Mouse (Mus musculus) Patski (cell line): ENCODE measurements around the gene Mfsd12. TPM values are rescaled to one million over a fixed set of nuclear protein-coding genes. Genes with fewer than 3 reads are reported as not detected.

Experiments used
- ATAC-seq: fragments of 100-300 bp; one replicate; pipeline ENCODE4 v1.8.0; 2021
- CTCF ChIA-PET: fragments of 350-600 bp; sonication (Branson Sonifier 250); formaldehyde crosslinking; loops from one replicate; lab custom pipeline; 2022; ENCODE audit warnings: inconsistent platforms; lab: Charles Lee
- POLR2A ChIA-PET: fragments of 350-600 bp; sonication (Branson Sonifier 250); formaldehyde crosslinking; loops from one replicate; lab custom pipeline; 2022; ENCODE audit warnings: antibody characterized with exemption, inconsistent platforms; lab: Charles Lee
- DNase-seq: peaks from one replicate; pipeline ENCODE4 v3.0.0-alpha.2; 2011; ENCODE audit warnings: low read depth, low spot score
- H3K27me3 ChIP-seq: fragments of 371-371 bp; one replicate; pipeline ENCODE4 v1.5.1; 2021
- CTCF ChIP-seq: fragments of 100-300 bp; IDR thresholded peaks from one replicate; pipeline ENCODE4 v1.5.1; 2021
- in situ Hi-C: fragments of 300-500 bp; cut with MboI; formaldehyde crosslinking; loops from 3 replicates; pipeline ENCODE4 v1.11.1; 2018; ENCODE audit warnings: low pct_unique_long_range_greater_than_20kb, mixed read lengths
- polyA plus RNA-seq: library from polyadenylated mRNA; unstranded; gene quantifications from one replicate; pipeline ENCODE4 v1.2.3, GENCODE M21; 2021

Mfsd12 gene
- polyA plus RNA-seq, 1 experiment from 2014 or later, result 23.9 TPM

DNA sequence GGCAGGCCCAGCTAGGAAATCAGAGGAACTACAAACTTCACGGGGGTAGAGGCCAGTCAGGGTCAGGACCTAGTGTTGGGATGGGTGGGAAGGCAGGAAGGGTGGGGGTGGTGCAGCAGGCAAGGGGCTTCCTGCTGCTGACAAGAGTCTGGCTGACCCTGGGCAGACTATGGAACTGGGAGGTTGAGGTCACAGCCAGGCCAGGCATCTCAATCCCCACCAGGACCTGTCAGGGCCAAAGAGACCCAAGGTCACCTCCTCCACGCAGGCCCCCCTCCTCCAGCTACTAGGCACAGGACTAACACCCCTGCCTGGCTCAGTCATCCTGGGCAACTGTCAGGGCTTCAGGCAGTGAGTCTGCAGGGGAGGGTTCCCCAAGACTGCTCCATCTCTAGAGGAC lies 29.3 kb upstream of the Mfsd12 start:
- no peak for TF ChIP-seq CTCF
- H3K27me3 ChIP-seq, result no peaks in the 10 kb centered on the region
- ChIA-PET POLR2A (no interaction called here), CTCF (no interaction called here)
- ATAC-seq, result no peak
- no peak for DNase-seq
- in situ Hi-C loops, result no loop called here

DNA sequence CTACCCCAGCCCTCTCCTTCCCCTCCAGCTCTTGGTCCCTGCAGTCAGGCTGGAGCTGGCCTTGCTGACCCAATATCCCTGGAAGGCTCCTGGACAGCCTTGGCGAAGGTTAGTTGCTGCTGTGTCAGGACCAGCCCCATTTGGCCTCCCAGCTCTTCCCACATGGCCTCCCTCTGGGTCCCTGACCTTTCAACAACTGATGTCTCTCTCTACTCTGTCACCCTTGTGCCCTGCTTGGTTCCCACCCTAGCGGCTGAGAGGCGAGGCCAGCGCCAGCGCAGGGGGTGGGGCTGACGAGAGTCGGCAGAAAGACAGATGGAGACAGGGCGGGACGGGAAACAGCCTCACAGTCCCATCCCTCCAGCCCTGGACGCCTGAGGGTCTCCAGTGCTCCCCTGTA lies 28.9 kb upstream of the Mfsd12 start, which contains the start of gene Tbxa2r:
Gene Tbxa2r, plus strand, starts transcription at position 346 of the 400 bp plus-strand sequence.
- POLR2A ChIA-PET, result no interaction called here
- DNase-seq, result no peak
- CTCF ChIA-PET, result no interaction called here
- no peaks in the 10 kb centered on the region for H3K27me3 ChIP-seq
- no peak for ATAC-seq
- TF ChIP-seq CTCF, result no peak
- in situ Hi-C loops, result no loop called here

DNA sequence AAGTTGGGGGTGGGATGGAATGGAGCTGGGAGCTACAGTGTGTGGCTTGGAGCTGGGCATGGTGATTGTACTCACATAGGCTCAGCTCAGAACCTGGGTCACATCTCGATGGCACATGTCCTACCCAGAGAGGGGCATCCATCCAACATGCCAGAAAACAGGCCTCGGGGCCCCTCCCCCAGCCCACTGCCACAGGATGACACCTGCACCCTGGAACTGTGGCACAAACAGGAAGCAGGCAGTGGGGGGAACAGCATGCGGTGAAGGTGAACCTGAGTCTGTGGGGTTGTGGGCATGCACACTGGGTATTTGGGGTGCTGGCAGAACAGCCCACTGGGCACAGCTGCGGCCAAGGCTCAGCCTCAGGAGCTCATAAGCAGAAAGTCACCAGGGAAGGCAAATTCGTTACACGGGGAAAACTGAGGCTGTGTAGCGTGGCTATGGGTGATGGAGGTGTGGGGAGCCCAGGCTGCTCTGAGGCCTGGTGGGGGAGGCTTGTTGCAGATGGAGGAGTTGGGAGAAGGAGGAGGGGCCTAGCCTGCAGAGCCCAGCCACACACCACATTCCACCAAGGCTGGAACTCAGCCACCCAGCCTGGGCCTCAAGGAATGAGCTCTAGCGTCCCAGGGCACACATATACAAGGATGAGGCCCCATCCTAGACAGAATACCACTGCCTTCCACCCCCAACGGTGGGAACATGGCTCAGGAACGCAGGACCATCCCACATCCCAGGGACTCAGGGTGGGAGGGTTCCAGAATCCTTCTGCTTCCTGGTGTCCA lies 27.9 kb upstream of the Mfsd12 start:
- ATAC-seq, result no peak
- H3K27me3 ChIP-seq, result no peaks in the 10 kb centered on the region
- in situ Hi-C loops, result no loop called here
- TF ChIP-seq CTCF, result no peak
- no peak for DNase-seq
- CTCF ChIA-PET, result interaction anchor here (1.2 kb wide), 1 partner anchor 12 kb away, joined by 4 read pairs; no protein-coding TSS in a partner anchor
- POLR2A ChIA-PET, result interaction anchor here (1.0 to 1.1 kb wide), 2 partner anchors 8 to 10 kb away, joined by 3 read pairs; partner anchors contain the start of gene Cactin

DNA sequence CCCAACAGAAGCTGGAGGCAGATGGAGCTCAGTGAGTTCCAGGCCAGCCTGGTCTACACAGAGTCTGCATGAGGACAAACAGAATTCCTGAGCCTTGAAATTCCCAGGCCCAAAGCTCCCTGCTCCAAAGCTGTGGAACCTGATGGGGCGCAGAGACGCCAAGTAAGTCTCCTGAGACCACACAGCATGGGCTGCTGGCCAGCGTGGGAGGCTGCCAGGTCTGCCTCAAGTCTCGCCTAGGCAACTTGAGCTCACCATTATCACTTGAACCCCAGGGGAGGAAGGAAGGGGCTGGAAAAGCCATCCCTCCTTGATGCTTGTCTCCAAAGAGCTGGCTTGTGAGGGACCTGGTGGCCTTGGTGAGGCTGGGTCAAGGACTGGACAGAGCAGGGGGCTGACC lies 27.3 kb upstream of the Mfsd12 start:
- CTCF ChIA-PET, result interaction anchor here (1.2 kb wide), 1 partner anchor 12 kb away, joined by 4 read pairs; no protein-coding TSS in a partner anchor
- no peak for DNase-seq
- POLR2A ChIA-PET, result interaction anchor here (1.0 to 1.1 kb wide), 2 partner anchors 9 to 10 kb away, joined by 3 read pairs; partner anchors contain the start of gene Cactin

DNA sequence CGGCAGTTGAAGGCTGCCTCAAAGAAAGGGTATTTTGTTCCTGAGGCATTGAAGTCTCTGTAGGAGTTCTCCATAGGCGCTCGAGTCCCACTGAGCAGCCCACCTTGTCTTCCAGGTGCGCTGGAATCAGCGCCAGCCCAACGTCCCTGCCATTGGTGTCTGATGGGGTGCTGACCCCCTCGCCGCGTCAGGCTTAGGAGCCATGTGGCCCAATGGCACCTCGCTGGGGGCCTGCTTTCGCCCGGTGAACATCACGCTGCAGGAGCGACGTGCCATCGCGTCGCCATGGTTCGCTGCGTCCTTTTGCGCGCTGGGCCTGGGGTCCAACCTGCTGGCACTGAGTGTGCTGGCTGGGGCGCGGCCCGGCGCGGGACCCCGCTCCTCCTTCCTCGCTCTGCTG lies 25.0 kb upstream of the Mfsd12 start:
- ATAC-seq (no peak), DNase-seq (no peak)
- H3K27me3 ChIP-seq, result no peaks in the 10 kb centered on the region
- in situ Hi-C loops, result no loop called here
- TF ChIP-seq CTCF, result no peak
- CTCF ChIA-PET, result no interaction called here
- POLR2A ChIA-PET, result interaction anchor here (0.7 kb wide), 1 partner anchor 177 kb away, joined by 8 read pairs; no protein-coding TSS in a partner anchor

More for the DNA sequence above, 27.3 kb upstream of the Mfsd12 start:
- H3K27me3 ChIP-seq, result no peaks in the 10 kb centered on the region
- TF ChIP-seq CTCF, result no peak
- in situ Hi-C loops, result no loop called here
- ATAC-seq, result no peak

DNA sequence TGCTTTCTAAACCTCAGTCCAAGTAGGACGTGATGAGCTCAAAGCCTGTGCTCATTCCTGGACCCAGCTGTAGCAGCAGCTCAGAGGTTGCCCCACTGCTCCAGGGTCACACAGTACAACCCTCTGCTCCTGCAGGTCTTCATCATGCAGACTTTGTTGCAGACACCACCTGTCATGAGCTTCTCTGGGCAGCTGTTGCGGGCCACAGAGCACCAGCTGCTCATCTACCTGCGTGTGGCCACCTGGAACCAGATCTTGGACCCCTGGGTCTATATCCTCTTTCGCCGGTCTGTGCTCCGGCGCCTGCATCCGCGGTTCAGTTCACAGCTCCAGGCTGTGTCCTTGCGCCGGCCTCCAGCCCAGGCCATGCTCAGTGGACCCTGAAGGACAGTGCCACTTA lies 23.0 kb upstream of the Mfsd12 start:
- in situ Hi-C loops, result no loop called here
- CTCF ChIA-PET, result no interaction called here

DNA sequence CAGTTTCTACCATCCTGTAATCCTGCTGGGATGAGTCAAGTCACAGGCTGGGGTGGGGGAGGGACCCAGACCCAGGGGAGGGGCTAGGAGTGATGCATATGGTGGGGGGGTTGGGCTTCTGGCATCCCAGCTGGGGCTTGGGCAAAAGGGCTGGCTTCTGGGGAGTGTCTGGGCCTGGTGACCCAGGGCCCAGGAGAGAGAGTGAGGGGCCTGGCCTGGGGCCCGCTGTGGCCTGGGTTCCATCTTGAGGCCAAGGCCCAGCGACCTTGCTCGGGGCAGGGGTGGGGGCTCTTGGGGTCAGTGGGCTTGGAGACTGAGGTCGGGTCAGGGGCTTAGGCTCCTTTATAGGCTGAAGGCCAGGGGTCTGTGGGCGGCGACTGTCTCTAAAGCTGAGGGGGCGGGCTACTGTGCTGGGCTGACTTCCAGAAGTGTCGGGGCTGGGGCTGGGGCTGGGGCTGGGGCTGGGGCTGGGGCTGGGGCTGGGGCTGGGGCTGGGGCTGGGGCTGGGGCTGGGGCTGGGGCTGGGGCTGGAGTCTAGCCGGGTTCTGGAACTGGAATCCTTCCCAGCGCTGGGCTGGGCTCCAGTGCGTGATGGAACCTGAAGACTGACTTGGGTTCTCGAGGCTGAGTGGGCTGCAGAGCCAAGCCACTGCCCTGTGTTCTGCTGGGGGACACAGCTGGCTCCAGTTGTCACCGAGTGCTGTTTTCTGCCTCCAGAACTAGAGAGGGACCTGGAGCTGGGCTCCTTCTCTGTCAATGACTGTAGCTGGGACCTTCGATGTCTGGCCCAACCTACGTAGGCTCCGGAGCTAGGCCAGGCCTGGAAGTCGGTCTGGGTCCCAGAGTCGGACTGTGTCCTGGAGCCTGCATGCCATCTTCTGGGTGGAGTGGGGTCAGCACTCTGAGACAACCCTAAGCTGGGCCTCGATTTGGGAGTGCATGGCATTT lies 21.6 kb upstream of the Mfsd12 start:
- POLR2A ChIA-PET, result interaction anchor here (0.6 kb wide), 1 partner anchor 125 kb away, joined by 6 read pairs; no protein-coding TSS in a partner anchor
- H3K27me3 ChIP-seq, result no peaks in the 10 kb centered on the region
- in situ Hi-C loops, result no loop called here
- DNase-seq (no peak), ATAC-seq (no peak)
- CTCF ChIA-PET, result interaction anchor here (1.4 kb wide), 1 partner anchor 46 kb away, joined by 5 read pairs; no protein-coding TSS in a partner anchor
- TF ChIP-seq CTCF, result no peak

More for the DNA sequence above, 23.0 kb upstream of the Mfsd12 start:
- no peak for ATAC-seq
- H3K27me3 ChIP-seq, result no peaks in the 10 kb centered on the region
- no peak for TF ChIP-seq CTCF
- no peak for DNase-seq
- POLR2A ChIA-PET, result no interaction called here

DNA sequence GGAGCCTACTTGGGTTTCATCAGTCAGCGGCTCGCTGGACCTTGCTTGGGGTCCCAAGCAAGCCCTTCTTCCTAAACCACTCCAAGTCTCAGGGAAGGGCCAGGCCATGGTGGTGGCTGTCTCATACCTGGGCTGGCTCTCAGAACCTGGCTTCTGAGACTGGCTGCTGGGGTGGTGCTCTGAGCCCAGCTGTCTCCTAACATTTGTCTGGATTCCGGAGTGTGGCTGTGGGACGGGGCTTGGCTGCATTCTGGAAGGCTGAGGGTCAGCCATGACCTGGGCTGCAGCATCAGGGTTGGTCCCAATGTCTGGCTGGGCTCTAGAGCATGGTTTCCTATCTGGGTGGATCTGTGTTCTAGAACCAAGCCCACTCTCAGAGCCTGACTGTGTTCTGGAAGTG lies 20.7 kb upstream of the Mfsd12 start:
- DNase-seq, result no peak

DNA sequence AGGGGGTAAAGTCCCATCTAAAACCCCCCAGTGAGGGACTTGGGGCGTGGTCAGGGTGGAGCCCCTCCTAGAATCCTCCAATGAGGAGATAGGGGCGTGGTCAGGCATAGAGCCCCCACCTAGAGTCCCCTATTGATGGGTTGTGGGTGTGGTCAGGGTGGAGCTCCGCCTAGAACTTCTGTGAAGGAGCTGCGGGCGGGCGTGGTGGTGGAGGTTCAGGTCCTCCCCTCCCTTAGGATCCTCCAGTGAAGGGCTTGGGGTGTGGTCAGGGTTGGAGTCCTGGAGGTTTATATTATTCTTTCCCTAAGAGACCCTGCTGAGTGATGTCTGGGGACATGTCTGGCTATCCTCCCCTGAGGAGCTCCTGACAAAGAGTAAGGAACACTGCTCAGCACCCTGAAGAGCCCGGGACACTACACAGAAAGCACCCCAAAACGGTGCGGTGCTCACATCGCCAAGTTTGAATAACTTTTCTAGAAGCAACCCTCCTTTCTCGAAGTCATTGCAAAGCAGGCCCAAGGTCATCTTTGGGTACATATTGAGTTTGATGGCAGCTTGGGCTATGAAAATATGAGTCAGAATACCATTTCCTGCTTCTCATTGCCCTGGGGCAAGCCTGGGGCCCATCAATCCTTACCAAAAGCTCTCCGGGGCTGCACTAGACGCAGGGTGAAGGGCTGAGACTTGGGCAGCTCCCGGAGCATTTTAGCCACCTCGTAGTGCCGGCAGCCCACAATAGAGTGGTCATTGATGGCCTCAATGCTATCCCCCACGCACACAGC lies 16.5 kb upstream of the Mfsd12 start:
- no peaks in the 10 kb centered on the region for H3K27me3 ChIP-seq
- in situ Hi-C loops, result no loop called here
- no peak for TF ChIP-seq CTCF
- ATAC-seq (no peak), DNase-seq (no peak)
- CTCF ChIA-PET, result interaction anchor here (1.0 to 2.3 kb wide), 2 partner anchors 10 to 48 kb away, joined by 3 to 10 read pairs; partner anchors contain the start of genes Hmg20b and Pip5k1c
- POLR2A ChIA-PET, result no interaction called here

More for the DNA sequence above, 20.7 kb upstream of the Mfsd12 start:
- no peak for TF ChIP-seq CTCF
- ChIA-PET CTCF (interaction anchor here (1.4 kb wide), 1 partner anchor 47 kb away, joined by 5 read pairs; no protein-coding TSS in a partner anchor), POLR2A (no interaction called here)
- no peaks in the 10 kb centered on the region for H3K27me3 ChIP-seq
- in situ Hi-C loops, result no loop called here
- ATAC-seq, result no peak
